Mouse (Mus musculus): ENCODE data around the gene Ppara.

Ppara gene

GRCm38 (mm10) chr15:85728224-85728623 is 6.6 kb upstream of the Ppara start:
- peak; percentile 20 for DNase-seq (ENCODE audit: low spot score)

GRCm38 (mm10) chr15:85729256-85729655 is 5.5 kb upstream of the Ppara start:
- peak; percentile 26 for DNase-seq (ENCODE audit: low spot score)

GRCm38 (mm10) chr15:85730027-85730426 is 4.8 kb upstream of the Ppara start:
- DNase-seq (ENCODE audit: low spot score) = no peak

- DNase-seq (ENCODE audit: low spot score) = no peak
Observed at GRCm38 (mm10) chr15:85731885-85732603, 2.7 kb upstream of the Ppara start.

DNA sequence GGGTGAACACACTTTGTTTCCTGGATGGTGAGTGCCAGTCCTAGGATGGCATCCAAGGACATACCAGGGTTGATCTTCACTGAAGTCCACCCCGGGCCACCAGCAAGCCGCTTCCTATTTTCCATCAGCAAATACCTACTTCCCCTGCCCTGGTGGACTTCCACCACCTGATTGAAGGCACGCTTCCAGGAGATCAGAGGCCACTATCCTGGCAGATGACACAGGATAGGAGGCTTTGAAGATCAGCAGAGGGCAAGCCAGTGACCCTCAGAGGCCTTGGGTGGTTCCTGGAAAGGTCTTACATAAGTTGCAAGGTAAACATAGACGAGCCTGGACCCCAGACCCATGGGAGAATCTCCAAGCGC is 2.2 kb upstream of the Ppara start:
- no peak for DNase-seq (ENCODE audit: low spot score)

DNA sequence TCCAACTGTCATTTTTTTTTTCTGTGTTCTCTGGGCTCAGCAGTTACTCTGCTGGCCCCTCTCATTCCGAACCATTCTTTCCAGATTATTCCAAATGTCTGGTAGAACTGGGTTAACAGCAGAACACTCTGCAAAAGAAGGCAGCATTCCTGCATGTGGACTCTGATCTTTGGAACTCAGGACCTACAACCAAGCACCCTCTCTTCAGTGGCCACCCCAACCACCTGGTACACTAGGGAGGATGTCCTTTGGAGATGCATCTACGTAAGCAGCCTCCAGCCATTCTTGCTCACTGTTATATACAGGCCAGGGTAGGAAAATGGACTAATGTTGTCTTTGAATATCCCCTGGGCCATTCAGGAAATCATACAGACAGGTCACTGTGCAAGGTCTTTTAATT is 1.1 kb upstream of the Ppara start:
- no peak for DNase-seq (ENCODE audit: low spot score)

DNA sequence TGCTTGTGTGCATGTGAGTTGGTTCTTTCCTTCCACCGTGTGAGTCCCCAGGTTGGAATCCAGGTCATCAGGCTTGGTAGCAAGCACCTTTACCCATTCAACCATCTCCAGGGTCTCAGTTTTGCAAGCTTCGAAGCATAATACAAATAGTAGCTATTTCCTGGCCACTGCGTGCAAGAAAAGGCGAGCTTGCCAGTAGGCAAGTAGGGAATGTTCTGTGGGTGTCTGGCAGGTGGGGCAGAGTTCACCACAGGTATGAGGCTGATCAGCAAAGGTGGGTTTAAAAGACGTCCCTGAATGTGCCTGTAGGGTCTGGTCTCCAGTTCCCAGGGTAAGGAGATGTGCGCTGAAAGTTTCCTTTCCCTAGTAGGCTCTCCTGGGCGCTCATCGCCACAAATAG is 635 bp upstream of the Ppara start:
- no peak for DNase-seq (ENCODE audit: low spot score)

DNA sequence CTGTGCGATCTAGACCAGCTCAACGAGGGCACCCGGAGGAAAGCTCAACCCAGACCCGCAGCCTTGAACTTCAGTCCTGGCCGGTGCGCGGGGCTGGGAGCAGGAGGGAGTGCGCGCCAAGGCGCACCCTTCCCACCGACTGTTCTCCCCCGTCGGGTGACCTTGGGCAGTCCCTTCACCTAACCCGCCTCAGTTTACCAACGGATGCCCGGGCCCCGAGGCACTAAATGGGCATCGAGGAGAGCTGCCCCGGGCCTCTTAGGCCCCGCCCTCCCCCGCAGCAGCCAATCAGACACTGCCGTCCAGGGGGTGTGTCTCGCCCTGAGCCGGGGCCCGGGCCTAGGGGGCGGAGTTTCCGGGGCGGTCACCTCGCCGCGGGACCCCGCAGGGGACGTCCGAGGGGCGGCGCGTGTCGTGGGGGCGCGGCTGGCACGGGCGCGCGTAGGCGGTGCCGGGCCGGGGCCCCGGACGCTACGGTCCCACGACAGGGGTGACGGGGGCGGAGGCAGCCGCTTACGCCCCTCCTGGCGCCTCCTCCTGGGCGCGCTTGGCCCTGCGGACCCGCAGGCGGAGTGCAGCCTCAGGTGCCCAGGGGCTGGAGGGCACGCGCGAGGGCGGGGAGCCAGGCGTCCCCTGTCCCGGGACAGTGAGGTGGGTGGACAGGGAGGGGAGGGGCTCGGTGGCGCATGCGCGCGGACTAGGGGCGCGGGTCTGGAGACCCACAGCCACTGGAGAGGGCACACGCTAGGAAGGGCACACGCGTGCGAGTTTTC is 466 bp downstream of the Ppara start:
- peak; percentile 97 for DNase-seq (ENCODE audit: low spot score)

GRCm38 (mm10) chr15:85735836-85736190 is 1.0 kb downstream of the Ppara start:
- DNase-seq (ENCODE audit: low spot score) = no peak

- DNase-seq (ENCODE audit: low spot score) = no peak
Observed at GRCm38 (mm10) chr15:85736506-85736905, 1.7 kb downstream of the Ppara start.

DNA sequence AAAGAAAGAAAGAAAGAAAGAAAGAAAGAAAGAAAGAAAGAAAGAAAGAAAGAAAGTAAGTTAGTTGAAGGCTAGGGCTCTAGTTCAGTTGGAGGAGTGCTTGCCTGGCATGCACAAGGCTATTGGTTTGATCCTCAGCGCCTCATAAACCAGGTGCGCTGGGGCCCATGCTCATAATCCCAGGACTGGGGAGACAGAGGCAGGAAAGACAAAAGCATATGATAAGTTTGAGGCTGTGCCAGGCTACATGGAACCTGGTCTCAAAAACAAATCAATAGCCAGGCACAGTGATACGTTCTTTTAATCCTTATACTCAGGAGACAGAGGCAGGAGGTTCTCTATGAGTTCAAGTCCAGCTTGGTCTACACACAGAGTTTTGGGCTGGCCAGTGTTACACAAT is 3.6 kb downstream of the Ppara start:
- no peak for DNase-seq (ENCODE audit: low spot score)

GRCm38 (mm10) chr15:85738939-85739338 is 4.2 kb downstream of the Ppara start:
- no peak for DNase-seq (ENCODE audit: low spot score)

- DNase-seq (ENCODE audit: low spot score) = no peak
Observed at GRCm38 (mm10) chr15:85742608-85743007, 7.8 kb downstream of the Ppara start.

GRCm38 (mm10) chr15:85743946-85744345 is 9.2 kb downstream of the Ppara start:
- no peak for DNase-seq (ENCODE audit: low spot score)

GRCm38 (mm10) chr15:85746178-85746577 is 11.4 kb downstream of the Ppara start:
- no peak for DNase-seq (ENCODE audit: low spot score)

GRCm38 (mm10) chr15:85746671-85747070 is 11.9 kb downstream of the Ppara start:
- no peak for DNase-seq (ENCODE audit: low spot score)

DNA sequence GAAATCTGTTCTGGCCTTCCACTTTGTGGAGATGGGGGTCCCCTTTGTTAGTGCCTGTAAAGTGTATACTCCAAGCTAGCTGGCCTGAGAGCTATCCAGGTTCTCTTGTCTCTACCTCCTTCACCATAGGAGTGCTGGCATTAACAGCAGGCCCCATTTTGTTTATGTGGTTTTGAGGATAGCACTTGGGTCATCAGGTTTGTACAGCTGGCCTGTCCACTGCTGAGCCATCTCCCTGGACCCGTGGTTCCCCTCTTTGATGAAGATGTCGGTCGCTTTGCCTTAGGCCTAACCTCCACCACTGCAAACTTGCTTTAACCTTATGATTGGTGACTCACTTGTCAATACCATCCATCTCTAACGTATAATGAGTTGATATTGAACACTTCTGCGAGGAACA is 13.2 kb downstream of the Ppara start:
- DNase-seq (ENCODE audit: low spot score) = no peak

DNA sequence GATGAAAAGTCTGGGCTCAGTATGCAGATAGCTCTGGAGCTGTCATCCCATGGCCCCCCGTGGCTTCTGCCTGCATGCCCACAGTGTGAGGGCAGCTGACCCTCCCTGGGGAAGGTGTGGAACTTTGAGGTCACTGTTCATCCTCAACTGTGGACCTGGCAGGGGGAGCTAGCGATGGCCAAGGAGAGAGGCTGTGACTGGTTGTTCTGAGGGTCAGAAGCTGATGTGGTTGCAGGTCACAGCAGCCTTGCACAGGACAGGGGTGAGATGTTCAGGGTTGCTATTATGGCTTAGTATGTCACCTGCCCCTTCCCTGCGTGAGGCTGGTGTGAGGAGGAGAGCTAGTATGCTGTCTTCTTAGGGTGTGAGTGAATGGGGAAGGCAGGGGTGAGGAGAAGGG is 13.7 kb downstream of the Ppara start:
- no peak for DNase-seq (ENCODE audit: low spot score)

DNA sequence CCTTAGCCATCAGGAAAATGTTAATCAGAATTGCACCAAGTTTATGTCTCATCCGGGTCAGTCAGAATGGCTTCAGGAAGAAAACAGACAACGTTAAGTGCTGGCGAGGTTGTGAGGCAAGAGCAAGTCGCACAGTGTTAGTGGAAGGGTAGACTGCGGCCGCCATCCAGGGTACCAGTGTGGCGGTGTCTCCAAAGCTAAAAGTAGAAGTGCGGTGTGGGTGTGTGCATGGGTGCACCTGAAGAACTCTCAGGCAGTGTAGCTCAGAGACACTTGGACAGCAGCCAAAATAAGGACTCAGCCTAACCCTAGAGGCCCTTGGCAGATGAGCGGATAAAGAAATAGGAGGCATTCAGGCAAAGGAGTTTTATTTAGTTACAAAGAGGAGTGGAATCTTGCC is 14.4 kb downstream of the Ppara start:
- no peak for DNase-seq (ENCODE audit: low spot score)

GRCm38 (mm10) chr15:85750115-85750514 is 15.3 kb downstream of the Ppara start:
- no peak for DNase-seq (ENCODE audit: low spot score)

GRCm38 (mm10) chr15:85752655-85753054 is 17.9 kb downstream of the Ppara start:
- DNase-seq (ENCODE audit: low spot score) = no peak

- no peak for DNase-seq (ENCODE audit: low spot score)
Observed at GRCm38 (mm10) chr15:85754033-85754650, 19.4 kb downstream of the Ppara start.

DNA sequence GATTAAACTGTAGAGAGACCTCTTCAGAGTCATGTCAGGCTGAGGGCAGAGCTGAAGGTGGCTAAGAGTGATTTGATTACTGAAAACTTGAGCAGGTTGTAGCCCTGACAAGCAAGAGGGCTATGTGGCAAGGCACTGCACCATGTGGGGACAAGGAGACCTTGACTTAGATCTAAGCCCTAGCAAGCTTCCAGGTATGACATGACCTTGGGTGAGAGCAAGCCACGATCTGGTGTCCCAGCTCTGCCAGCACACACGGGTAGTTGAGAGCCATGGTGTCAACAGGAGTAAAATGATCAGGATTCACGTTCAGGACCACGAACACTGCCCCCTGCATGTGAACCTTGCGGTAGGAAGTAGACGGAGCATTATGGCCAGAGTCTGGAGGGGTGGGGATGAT is 20.4 kb downstream of the Ppara start:
- DNase-seq (ENCODE audit: low spot score) = no peak
